Mouse (Mus musculus) 3T3-L1 (cell line): ENCODE measurements around the gene Pramef20.
"Not testable (repeated sequence)": the region's sequence is repeated elsewhere in the genome, so short reads cannot be mapped to it uniquely, and the experiment has no call there.

Experiments used
- DNase-seq: peaks from one replicate; pipeline ENCODE4 v3.0.0-alpha.2; 2015; ENCODE audit warnings: low read depth, low spot score

Pramef20 gene

GRCm38 (mm10) chr4:144377911-144378310, at the start of gene Pramef20:
Gene Pramef20 (minus strand): TSS chr4:144377933.
- DNase-seq: no peak

- DNase-seq: no peak
Measured at GRCm38 (mm10) chr4:144424590-144424989, 46.9 kb upstream of the Pramef20 start.

DNA sequence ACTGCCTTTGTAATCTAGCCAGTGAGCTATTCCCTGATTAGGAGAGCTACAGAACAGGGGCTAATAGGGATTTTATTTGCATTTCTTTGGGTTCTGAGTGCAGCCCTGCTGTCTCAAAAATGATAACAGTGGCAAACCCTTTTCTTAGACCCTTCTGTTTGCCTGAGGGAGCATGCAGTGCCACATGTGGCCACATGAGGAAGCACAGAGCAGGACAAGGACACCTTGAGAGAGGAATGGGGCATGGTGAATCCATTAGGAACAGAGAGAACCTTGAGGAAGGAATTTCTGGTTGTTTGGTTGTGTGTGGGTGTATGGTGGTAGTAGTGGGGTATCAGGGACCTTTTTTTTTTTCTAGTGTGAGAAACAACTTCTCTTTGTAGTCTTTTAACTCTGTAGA, 42.9 kb upstream of the Pramef20 start:
- peak; percentile 2 for DNase-seq

- DNase-seq: no peak
Measured at GRCm38 (mm10) chr4:144408290-144408689, 30.6 kb upstream of the Pramef20 start, which contains the start of gene Pramef12. Gene Pramef12 (minus strand): TSS chr4:144408464.

DNA sequence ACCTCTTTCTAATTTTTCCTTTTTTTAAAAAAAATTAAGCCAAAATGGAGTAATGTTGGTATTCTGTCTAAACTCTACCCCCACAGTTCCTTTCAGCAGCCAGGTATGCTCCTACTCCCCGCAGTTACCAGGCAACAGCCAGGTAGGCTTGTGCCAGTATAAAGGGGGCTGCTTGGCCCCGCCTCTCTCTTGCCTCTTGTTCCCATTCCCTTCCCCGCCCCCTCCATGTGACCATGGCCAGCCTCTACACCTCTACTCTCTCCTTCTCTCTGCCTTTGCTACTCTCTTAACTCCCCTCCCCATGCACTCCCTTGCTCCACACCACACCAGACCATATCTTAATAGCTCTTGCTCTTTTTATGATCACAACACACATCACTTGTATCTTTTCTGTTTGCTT, 28.5 kb upstream of the Pramef20 start:
- DNase-seq: no peak

- no peak for DNase-seq
Measured at GRCm38 (mm10) chr4:144404456-144405086, 26.8 kb upstream of the Pramef20 start.

DNA sequence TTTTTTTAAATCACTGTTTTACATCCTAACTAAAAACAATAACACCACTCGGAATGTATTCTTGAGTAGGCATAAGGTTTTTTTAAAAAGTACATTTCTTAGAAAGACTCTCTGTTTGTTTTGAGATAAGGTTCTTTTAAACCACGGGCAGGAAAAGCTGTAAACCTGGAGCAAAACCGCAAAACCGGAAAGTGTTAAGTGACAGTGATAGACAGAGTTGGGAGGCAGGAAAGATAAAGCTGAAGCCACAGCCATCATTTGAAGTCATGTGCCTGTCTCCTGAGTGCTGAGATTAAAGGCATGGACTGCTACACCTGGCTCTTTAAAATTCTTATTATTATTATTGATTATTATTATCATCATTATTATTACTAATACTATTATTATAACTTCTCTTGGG, 25.0 kb upstream of the Pramef20 start:
- DNase-seq: no peak

DNA sequence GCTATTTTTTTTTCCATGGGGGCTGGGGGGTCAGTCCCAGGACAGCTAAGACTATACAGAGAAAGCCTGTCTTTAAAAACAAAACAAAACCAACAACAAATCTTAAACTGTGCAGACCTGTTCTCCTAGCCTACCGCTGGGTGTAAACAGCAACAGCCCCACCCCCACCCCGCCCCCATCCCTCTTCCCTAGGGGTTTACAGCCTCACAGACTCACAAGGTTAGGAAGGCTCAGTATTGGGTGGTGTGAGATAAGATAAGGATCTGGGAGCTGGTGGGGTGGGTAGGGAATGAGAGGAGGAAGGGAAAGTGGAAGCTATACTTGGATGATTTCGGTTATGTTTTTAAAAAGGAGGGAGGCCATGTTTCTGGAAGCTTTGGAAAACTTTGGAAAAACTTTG, 18.6 kb upstream of the Pramef20 start:
- DNase-seq: no peak

- not testable (repeated sequence) for DNase-seq
Measured at GRCm38 (mm10) chr4:144357642-144358041, 20.1 kb downstream of the Pramef20 start, which contains the start of gene Gm13119. Gene Gm13119 (plus strand): TSS chr4:144357942.

DNA sequence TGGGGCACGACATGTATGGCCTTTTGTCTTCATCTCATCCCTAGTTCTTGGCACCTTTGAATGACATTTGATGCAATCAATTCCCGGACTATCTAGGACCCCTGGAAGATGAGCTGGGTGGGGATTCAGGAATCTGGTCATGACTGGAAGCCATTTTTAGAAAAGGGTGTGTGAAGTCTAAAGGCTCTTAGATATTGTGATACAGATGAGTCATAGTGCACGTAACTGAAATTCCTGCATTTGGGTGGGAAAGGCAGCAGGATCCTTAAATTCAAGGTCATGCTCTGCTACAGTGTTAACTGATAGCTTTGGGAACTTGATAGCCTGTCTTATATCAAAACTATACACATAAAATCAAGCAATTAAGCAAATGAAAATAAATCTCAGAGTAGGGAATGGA, 41.9 kb downstream of the Pramef20 start:
- DNase-seq: not testable (repeated sequence)

GRCm38 (mm10) chr4:144329949-144330348, 47.8 kb downstream of the Pramef20 start, which contains the start of gene Gm13128:
Gene Gm13128 (plus strand): TSS chr4:144330249.
- not testable (repeated sequence) for DNase-seq
